Mouse (Mus musculus) erythroid progenitor cell, adult 5-6 weeks (primary cell): ENCODE results near the gene Casc3. TPM values are rescaled to one million over a fixed set of nuclear protein-coding genes. Genes with fewer than 3 reads are reported as not detected.

Source experiments
- ATAC-seq: replicated peaks from 2 replicates; pipeline ENCODE4 v1.8.0; 2016; ENCODE audit warnings: moderate number of reproducible peaks, mild to moderate bottlenecking, moderate TSS enrichment, inconsistent platforms; ENCODE audit not compliant: poor library complexity, low FRiP score, severe bottlenecking
- total RNA-seq, 2 experiments: library from RNA; stranded (forward) in 1 of 2; stranded (reverse) in 1 of 2; fragments of 150-400 nt in 1 of 2; fragments of 186-747, 209-891 nt in 1 of 2; gene quantifications; 2 replicates each; pipeline versions ENCODE4 v1.2.3 to v1.2.4; 2015 to 2017; ENCODE audit warnings: low replicate concordance in 2 of 2

Gene Casc3
- total RNA-seq, 2 experiments from 2014 or later: 60.4 to 92.7 TPM

DNA sequence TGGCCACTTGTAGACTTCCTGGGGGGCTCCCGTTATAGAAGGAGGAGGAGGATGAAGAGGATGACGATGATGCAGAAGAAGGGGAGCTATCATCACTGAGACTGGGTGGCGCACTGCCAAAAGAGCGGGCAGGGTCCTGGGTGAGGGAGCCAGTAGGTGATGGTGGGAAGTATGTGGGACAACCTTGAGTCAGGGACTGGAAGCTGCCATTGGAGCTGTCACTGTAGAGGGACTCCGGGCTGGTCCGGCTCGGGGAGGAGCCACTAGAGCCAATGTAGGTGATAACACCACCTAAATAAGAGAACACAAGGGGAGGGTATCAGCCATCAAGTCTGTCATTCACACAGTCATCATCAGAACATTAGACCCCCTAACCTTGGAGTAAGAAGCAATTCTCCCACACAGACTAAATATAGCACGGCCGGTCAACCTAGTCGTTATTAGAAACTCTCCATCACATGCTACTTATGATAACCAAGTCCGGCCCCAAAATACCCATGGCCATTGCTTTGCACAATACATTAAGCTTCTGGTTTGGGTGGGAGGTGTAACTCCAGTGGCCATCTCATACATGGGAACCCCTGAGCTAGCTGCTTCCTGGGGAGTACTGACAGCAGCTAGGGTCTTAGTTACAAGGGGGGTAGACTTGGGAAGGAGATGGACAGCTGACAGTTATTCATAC is 32.7 kb upstream of the Casc3 start:
- ATAC-seq: no peak

DNA sequence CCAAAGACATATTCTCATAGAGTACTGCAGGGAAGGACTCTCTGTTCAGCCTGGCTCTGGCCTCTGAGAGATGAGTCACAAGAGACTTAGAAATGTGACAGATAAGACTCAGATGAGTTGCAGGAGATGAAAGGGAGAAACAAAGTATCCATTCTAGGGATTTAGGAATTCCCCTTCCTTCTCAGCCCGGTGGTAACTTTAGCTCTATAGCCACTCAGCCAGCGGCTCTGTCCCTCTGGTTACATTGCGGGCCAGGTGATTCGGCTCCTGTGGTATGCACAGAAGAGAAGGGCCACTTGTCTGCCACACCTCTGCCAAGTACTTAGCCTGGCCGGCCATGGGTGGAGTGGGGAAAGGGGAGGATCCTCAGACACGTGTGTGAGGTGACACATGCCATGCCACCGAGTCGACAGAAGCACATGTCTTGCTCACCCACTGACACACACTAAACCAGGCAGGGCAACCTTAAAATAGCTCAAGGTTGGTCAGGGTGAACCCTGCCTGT is 32.0 kb upstream of the Casc3 start:
- ATAC-seq: no peak

DNA sequence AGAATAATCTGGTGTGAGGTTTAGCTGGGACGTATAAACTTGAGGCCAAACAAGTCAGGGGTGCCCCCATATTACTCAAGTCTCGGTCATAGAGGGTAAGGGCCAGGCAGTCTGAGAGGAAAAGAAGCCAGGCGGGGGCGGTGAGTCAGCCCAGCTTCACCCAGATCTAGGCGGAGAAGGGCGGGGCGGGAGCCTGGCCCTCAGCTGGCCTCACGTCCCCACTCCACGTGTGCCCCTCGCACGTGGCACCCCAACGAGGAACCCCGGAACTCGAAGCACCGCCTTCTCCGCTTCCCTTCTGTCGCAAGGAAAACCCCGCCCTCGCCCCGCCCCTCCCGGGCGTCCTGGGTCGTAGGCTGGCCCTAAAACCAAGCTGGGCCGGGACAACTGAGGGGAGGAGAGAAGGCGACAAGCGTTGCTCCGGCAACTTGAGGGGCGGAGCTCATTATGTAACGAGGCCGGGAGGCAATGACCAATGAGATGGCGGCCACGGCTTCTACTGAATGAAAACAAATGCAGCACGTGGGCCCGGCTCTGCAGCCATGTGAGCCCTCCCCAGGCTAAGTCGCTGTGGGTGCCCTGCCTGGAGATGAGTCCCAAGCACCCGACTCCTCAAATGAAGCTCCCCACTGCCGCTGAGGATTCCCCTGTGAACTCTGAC is 30.9 kb upstream of the Casc3 start:
- ATAC-seq: peak; percentile 92

DNA sequence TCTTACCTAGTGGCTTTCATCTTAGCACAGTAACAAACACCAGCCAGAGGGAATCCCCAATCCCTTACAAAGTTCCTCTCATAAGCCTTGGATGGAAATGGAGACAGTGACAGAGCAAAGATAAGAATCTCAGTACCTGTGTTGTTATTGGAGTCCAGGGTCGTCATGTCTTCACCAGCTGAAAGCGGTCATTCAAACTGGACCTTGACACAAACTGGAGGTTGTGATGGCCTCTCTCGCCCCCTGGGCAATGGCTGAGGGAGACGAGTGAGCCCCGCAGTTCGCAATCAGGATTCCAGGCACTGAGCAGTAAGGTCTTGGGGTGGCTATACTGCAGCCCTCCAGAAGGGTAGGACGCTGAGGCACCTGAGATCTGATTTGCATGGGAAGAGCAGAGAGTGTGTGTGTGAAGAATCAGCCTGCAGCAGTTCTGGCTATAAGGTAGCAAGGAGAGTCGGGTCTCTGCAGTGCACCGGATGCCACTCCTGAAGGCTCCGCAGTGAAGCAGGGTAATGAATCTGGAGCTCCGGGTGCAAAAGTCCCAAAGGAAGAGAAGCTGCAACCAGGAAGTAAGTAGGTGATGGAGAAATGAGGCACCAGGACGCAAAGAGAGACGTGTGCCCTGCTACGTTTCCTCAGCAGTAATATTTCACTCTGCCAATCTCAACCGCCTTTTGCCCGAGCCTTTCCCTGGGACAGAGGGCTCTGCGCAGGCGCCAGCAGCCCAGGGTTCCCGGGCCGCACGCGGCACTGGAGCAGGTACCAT is 29.9 kb upstream of the Casc3 start, which contains the start of gene Nr1d1:
TSS of gene Nr1d1 (minus strand) at position 752 of the 766 bp plus-strand sequence.
- no peak for ATAC-seq

DNA sequence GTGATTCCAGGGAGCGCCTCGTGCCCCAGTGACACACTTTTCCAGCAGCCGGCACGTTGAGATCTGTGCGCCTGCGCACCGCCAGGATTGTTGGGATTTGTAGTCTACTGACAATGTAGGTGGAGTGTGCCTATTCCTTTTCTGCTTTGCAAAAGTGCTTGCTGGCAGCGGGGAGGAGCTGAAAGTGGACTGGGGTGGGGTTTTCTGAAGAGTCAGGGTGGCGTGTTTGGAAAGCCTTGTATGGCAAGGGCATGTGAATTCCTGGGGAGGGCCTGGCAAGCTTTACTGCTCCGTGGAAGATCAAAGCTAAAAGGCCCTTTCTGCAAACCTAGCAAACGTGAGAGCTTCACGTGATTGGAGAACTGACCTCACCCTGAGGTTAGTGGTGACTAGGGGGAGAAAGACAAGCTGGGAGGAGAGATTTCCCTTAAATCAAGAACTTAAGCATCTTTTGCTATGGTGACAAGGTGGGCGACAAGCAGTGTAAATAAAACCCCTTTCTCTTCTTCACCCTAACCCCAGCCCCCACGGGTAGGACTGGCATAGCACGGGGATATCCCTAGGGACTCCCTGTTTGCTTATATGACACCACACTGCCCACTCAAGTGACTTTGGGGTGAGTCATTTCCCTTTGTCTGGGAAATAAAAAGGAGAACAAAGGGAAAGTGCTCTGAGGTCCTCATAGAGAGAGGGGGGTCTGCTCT is 29.2 kb upstream of the Casc3 start:
- ATAC-seq: peak; percentile 33

DNA sequence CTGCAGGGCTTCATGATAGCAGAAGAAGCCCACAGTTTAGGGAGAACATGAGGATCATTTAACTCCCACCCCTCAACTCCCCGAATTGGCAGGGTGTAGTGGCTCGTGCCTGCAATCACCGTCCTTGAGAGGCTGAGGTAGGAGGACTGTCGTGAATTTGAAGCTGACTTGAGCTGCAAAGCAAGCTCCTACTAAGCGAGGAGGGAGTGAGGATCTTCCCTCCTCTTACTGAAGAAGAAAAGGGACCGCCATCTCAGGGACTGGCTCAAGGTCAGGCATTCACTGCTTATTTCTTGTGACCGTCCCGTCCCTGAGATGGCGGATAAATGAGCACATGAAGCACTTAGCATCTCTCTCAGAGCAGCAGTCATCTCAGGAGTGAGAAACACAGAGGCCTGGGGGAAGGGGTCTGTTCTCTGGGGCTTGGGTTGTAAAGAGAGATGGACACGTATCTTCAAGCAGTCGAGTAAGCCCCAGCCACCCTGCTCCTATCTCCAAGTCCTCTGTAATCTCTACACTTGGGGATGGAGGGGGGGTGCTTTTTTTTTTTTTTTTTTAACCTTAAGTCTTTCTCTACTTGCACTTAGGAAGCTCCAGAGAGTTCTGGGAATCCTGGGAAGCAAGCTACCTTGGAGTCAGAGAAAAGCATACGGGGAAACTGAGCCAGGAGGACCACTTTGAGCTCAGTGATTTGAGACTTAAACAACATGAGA is 28.5 kb upstream of the Casc3 start:
- no peak for ATAC-seq

DNA sequence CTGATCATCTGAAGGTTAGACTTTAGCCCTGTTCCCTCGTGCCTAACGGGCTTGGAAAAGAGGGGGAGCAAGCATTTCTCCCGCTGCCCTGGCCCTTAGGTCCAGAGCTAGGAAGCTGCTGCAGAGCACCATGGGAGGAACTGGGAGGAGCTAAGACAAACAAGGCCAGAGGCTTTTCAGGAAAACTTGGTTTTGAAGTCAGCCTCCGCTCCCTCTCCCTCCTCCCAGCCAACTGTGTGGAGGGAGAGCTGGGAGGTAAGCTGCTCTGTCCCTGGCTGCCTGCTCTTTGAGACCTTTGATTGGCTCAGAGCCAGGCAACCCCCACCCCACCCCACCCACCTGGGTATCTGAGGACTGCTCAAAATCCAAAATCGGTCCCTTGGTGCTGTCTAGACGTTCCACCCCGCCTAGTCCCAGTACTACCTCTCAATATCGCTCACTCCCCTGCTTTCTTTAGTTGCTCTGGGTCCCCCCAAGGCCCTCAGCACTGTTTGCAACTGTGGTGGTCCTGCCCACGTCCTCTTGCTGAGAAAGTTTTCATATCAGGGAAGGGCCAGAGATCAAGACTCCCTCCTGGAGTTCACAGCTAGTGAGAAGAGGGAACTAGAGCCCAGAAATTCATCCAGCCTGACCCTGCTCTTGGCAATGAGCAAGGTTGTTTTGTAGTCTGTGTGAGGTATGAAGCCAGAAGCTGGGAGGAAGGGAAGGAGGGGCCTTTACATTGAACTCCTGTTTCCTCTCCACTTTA is 27.7 kb upstream of the Casc3 start:
- no peak for ATAC-seq

DNA sequence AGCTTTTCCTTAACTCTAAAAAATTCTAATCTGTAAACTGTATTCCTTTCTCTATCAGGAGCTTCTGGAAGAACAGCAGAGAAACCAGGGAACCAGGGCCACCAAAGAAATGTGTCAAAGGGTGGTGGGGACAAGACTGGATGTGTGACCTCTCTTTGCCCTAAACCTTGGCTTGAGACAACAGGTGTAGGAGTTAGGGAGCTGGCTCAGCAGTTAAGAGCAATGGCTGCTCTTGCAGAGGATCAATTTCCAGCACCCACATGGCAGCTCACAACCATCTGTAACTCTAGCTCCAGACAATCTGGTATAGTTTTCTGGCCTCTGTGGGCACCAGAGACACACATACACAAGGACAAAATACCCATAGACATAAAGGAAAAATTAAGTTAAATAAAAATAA is 26.8 kb upstream of the Casc3 start:
- no peak for ATAC-seq

DNA sequence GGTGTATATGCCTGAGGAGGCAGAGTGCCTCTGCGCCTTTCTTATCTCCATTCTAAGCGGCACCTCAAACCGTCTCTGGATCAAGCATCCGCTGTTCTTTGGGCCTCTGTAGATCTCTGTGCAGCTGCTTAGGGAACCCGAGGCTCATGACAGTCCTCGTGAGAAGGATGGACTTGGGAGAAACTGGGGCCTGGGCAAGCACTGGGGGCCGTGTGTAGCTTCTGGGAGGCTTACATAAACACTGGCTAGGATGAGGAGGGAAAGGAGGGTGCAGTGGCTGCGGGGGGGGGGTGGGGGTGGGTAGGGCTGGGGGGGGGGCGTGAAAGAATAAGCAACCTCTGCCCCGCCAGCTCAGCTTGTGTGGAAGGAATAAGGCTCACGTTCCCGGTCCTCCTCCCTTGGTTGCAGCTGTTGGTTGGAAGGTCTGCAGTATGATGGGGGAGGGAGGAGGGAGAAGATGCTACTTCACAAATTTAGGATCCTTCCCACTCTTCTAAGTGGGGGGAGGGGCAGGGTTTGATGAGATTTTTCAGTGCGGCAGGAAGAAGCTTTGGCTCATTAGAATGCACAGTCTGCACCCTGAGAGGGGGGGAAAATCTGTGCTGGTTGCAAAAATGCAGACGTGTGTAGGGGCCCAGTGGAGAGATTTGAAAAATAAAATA is 22.7 kb upstream of the Casc3 start:
- no peak for ATAC-seq

DNA sequence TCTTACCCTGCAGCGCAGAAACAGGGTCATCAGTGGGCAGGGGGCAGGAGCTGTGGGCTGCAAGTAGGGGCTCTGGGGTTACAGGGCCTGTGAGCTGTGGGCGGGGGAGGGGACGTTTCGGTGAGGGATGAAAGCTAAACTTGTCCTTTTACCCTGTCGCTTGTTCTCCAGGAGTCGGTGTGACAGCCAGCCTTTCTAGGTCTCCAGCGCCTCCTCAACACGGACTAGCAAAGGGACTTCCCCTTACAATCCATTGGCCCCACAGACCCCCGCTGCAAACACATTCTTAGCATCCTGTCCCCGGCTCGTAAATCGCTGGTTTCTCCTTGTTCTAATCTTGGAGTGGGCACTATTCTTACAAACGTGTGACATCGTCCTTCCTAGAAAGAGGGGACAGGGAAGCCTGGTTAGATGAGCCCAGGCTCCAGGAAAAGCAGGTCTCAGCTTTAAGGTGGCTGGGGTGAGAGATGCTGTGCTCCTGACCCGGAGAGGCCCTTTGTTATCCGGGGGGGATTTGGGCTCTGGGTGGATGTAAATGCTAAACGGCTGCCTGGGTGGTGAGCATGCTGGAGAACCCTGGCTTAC is 22.0 kb upstream of the Casc3 start:
- ATAC-seq: no peak

DNA sequence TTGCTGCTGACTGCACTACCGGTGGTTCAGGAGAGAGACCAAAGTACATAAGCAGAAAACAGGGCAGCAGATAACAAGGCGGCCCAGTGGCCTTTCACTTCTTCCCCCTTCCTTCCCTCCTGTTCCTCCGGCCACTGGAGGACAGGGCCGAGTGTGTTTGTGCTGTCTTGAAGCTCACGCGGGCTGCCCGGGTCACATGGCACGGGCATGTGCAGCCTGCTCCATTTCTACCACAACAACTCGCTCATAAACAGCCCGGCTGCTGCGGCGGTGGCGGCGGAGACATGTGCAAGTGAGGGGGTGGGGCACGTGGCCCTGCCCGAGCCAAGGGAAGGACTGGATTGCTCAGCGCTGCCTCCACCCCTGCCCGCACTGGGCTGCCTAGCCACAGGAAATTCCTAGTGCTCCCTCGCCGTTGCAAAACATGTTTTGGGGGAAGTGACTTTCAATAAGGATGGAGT is 21.4 kb upstream of the Casc3 start:
- ATAC-seq: peak; percentile 68

DNA sequence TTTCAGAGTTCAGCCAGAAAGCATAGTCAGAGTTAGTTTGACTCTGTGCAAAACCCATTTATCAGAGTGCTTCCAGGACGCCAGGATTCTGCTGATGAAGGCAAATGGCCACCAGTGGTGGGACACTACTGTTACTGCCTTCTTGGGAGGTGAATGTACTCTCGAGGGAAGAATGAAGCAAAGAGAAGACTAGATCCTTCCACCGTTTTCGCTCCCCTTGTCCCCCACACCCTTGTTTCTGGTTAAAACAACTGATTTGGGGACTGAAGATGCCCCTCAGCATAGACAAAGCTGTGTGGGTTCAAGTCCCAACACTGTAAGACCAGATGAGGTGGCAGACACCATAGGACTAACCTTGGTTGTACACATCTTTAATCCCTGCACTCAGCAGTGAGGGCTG is 20.6 kb upstream of the Casc3 start:
- no peak for ATAC-seq

DNA sequence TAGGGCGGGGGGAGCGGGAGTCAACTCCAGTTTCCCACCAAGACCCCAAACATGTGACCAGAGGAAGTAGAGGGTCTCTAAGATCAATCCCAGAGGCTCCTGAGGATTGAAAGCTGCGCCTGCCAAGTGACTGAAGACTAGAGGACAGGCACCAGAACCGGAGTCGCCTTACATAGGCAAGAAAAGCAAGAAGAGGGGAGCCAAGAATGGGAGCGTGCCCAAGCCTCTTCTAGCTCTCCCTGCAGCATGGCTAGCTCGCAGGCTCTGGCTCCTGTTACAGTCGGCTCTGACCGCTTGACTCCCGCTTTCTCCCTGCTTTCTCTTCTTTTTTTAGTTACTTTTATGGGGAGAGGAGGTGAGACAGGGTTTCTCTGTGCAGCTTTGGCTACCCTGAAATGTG is 19.5 kb upstream of the Casc3 start:
- ATAC-seq: no peak

DNA sequence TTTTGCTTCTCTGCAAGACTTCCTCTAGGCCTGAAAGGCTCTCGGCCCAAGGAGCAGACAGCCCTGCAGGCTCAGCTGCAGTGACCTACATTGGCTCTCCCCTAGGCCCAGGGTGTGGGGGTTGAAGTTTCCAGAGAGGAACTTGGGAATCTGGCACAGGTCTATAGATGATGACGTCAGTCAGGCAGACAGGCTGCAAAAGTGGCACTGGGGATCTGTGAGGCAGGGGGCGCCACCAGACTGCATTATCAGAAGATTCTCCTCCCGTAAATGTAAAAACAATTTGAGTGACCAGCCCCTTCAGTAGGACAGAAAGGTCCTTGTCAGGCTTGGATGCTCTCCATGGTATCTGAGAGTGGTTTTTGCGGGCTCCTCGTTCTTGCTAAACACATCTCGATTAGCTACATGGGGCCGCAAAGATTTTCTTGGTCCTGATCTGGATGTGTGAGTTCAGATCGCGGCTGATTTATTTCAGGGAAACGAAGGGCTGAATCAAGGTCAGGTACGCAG is 18.9 kb upstream of the Casc3 start:
- no peak for ATAC-seq

DNA sequence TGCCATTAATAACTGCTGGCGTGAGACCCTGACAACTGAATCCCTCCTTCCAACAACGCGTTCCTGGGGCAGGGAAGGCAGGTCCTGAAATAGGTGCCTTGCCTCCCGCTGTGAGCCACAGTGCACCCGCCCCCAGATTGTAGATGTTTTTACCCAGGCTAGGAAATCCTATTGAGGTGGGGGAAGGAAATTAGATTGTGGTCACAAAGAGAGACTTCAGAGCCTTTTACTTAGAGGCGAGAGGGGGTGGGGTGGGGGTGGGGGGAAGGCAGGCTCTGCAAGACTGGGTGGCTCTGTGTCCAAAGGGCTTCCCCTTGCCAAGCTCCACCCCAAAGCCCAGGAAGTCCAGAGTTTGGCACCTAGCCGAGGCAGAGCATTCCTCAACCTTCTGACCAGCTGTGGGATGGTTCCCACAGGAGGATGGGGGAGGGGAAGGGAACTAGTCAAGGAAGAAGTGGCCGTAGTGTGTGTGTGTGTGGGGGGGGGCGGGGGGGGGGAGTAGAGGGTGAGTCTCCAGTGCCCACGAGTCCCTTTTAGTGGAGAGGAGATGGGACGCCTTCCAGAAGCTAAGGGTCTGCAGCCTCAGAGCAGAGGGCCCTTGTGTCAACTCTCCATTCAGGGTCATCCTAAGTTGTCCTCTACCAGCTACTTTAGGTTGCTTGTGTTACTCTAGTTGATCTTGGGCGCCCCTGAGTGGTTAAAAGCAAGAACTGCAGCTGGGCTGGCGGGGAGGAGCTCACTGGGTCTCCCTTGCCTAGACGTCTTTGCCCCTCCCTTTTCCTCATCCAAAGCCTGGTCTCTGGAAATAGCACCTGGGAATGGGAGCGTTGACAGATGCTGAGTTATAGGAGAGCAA is 18.1 kb upstream of the Casc3 start:
- ATAC-seq: peak; percentile 69

DNA sequence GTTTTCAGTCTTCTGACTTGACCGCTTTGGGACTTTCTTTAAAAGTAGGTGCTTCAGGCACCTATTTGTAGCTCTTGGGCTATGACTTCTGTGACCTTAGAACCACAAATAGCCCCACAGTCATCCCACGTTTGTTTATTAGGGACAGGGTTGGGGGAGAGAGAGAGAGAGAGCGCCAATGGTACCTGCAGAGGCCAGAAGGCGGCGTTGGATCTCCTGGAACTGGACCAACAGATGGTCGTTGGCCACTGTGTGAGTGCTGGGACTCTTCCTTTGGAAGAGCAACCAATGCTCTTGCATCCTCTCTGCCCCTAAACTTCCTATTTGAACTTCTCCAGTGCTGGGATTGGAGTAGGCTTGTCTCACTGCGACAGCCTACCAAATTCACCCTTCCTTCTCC is 17.5 kb upstream of the Casc3 start:
- no peak for ATAC-seq

DNA sequence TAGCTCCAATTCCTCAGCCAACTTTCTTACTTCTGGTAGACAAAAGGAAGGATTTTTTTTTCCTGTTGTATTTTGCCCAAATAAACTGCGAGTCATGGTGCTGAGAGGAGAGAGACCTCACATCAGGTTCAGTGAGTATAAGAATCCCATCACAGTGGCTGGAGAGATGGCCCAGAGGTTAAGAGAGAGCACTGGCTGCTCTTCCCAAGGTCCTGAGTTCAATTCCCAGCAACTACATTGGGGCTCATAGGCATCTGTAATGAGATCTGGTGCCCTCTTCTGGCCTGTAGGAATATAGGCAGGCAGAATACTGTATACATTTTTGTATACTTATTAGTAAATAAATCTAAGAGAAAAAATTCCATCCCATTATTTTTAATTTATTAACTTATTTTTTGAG is 17.0 kb upstream of the Casc3 start:
- ATAC-seq: no peak
